Mouse (Mus musculus) thymus, postnatal 25 days (tissue): ENCODE data around the gene Oip5.
"Not testable (repeated sequence)": the region's sequence is repeated elsewhere in the genome, so short reads cannot be mapped to it uniquely, and the experiment has no call there.

Experiments
- DNase-seq: peaks from one replicate; pipeline ENCODE4 v3.0.0; 2022

Gene Oip5

GRCm38 (mm10) chr2:119618199-119618982 lies at the start of gene Oip5, which contains the start of gene Nusap1:
Gene Oip5, minus strand, starts transcription at chr2:119618469.
Gene Nusap1, plus strand, starts transcription at chr2:119618298.
- peak; percentile 92 for DNase-seq

GRCm38 (mm10) chr2:119665744-119666143 lies 47.5 kb upstream of the Oip5 start:
- DNase-seq: not testable (repeated sequence)

GRCm38 (mm10) chr2:119662220-119663182 lies 44.2 kb upstream of the Oip5 start, which contains the start of gene Ndufaf1:
Gene Ndufaf1, minus strand, starts transcription at chr2:119662827.
- DNase-seq: peak; percentile 86

DNA sequence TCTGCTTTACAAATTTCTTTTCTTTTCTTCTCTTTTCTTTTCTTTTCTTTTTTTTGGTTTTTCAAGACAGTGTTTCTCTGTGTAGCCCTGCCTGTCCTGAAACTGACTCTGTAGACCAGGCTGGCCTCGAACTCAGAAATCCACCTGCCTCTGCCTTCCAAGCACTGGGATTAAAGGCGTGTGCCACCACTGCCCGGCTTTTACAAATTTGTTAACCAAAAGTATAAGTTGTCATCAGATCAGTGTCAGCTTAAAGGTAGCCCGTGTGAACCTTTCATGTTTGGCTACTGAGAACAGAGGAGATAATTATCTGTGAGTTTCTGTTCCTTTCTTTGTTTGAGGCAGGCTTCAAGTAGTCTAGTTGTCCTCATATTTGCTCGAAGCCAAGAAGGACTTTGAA lies 26.0 kb upstream of the Oip5 start:
- DNase-seq: no peak

DNA sequence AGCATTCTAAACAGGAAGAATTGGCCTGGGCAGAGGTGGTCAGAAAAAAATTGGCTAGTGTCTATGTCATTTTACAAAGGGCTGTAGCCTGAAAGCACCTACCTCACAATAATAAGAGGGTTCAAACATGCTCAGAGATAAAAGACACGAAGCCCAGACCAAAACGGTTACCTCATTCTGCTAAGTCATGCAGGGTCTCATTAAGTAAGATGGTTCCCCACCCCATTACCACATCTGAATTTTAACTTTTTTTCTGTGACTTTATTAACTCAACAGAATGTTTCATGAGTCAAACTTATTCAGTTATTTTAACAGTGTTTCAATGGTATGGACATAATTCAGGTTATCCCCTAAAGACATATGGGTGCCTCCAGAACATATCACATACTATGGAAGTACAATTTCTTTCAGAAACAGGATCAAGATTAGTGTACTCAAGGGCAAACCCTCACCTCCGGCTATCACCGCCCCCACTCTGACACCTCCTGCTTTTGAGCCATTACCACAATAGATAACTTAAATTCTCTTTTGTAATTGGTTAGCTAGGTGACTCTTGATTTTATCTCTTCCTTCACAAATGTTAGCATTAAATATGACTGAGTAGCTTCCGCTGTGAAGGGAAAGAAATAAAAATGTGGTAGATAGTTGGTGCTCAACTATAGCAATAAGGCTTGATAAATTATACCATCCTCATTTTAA lies 23.1 kb upstream of the Oip5 start:
- no peak for DNase-seq

- DNase-seq: no peak
Observed at GRCm38 (mm10) chr2:119636781-119637180, 18.5 kb upstream of the Oip5 start.

- DNase-seq: no peak
Observed at GRCm38 (mm10) chr2:119621302-119621701, 3.0 kb upstream of the Oip5 start.

- not testable (repeated sequence) for DNase-seq
Observed at GRCm38 (mm10) chr2:119619002-119619401, 733 bp upstream of the Oip5 start.

DNA sequence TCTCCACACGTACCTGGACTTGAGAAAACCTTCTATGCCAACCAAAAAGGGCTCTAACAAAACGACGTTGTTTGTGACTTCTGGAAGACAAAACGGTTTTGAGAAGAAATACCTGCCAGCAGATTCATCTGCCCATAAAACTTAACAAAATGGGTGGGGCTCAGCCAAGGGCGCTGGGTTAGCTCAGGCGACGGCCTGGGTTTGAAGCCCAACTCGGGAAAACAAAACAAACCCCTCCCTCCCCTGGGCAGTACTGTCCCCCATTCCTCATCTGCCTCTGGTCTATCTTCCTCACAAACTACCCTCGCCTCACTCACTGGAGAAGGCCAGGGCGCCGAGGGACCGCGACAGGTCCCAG lies 449 bp downstream of the Oip5 start:
- DNase-seq: no peak

GRCm38 (mm10) chr2:119607023-119607422 lies 11.2 kb downstream of the Oip5 start:
- DNase-seq: no peak

GRCm38 (mm10) chr2:119605361-119605973 lies 12.8 kb downstream of the Oip5 start:
- no peak for DNase-seq

- DNase-seq: no peak
Observed at GRCm38 (mm10) chr2:119603909-119604308, 14.4 kb downstream of the Oip5 start.

DNA sequence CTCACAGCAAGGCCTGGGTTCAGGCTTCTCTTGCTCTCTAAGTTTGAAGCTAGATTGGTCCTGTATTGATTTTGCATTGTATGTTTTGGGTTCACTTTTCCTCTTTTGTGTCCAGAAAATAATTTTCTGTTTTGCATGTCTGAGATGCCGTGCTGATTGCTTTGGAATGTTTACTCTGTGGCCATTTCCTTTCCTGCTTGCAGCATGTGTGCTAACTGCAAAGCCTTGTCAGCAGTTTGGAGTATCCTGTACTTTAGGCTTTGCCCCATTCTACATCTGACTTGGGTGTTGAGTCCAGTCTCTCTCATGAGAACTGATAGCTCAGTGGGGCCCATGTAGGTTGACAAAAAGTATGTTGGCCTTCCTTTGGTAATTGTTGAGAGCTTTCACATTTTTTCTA lies 15.8 kb downstream of the Oip5 start:
- no peak for DNase-seq

GRCm38 (mm10) chr2:119601575-119601974 lies 16.7 kb downstream of the Oip5 start:
- not testable (repeated sequence) for DNase-seq

DNA sequence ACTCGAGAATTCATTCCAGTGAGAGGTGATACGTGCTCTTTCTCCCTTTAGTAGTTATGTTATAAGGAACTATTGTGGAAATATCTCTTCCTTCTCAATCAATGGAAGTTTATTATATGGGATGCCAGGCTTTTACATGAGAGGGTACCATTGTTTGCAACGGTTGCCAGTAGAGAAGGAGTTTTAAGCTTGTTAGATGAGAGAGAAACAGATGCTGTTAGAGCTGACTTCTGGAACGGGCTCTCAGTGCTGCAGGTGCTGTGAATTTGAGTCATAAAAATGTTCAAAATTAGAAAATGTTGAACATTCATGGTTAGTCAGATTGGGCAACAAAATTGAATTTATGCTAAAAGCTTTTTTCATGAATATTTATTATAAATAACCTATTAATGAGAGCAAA lies 17.2 kb downstream of the Oip5 start:
- no peak for DNase-seq

- DNase-seq: no peak
Observed at GRCm38 (mm10) chr2:119596781-119597330, 21.4 kb downstream of the Oip5 start.

DNA sequence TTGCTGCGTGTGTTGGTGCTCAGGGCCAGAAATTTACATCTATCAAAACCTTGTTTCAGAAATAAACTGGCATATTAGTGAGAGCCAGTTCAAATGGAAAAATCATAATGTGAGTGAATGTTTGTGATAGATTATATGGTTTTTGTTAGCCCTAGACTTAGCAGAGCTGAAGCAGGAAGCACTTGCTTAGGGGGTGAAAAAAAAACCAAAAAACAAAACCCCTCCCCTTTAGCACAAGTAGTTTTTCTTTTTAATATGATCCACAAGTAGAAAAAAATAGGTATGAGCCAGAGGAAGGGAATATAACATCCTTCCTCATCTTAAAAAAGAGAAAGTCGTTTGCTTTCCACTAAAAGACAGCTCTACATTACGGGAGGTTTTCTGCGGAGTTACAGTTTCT lies 23.0 kb downstream of the Oip5 start:
- DNase-seq: no peak

DNA sequence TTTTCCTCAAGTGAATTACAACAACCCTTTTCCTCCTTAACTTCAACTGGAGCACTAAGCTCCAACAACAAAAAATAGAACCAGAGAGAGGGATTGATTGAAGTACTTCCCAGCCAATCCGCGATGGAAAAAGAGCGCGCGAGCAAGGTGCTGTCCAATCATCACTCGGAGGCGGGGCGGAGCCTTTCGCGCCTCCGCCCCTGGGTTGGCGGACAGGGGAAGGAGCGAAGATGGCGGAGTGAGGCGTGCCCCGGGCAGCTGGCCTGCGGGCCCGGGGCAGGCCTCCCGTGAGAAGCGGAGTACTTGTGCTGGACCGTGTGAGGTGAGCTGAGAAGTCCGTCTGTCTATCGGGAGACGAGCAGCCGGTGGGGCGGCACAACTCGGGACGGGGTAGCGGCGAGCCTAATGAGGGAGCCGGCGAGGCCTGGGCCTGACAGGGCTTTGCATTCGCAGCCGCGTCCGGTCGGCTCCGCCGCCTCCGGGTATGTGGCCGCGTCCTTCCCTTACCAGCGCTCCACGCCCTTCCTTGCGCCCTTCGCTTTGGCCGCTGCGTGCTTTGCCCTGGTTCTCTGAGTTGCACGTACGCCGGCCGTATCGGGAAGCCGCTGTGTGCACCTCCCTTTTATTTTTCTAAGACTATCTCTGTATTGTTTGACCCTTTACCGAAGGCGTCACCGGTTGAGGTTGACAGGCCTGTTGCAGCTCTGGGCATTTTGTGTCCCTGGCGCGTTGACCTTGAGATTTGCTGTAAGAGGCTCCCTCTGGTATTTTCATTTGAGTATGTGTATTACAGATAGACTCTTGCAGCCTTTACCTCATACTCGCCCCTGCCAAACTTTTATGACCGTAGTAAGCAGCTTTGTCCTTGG lies 23.9 kb downstream of the Oip5 start:
- DNase-seq: peak; percentile 96

DNA sequence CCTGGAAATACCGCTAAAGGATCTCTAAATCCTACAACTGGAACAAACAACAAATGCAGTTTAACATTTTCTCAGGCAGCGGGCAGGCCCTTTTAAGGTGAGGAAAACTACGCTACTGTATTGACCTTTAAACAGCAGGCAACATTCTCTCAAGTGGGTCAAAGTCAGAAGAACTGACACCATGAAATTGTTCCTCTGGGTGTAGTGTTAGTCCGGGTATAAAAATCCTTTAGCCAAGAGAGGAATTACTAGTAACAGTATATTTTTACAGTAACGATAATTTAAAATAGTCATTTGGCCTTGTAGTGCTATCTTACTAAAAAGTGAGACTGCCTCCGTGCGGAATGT lies 24.5 kb downstream of the Oip5 start:
- no peak for DNase-seq

- peak; percentile 4 for DNase-seq
Observed at GRCm38 (mm10) chr2:119591247-119591646, 27.0 kb downstream of the Oip5 start.

DNA sequence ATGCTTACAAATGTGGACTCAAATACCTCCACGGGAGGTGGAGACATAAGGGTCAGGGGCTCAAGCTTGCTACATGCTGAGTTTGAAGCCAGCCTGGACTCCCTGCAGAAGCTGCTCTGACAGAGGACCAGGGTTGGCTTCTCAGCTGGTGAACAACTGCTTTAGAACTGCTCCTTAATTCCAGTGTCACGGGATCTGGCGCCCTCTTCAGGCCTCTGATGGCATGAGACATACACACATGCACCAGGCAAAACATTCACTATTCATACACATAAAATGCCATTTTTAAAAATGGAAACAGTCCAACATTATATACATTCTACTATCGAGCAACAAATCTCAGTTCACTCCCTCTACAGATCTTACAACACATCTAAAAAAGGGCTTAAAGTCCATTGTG lies 30.9 kb downstream of the Oip5 start:
- peak; percentile 75 for DNase-seq
